Mouse (Mus musculus): Measurements from ENCODE around the gene Znrd1. TPM values are rescaled to one million over a fixed set of nuclear protein-coding genes. Genes with fewer than 3 reads are reported as not detected.
"Not testable (repeated sequence)": the region's sequence is repeated elsewhere in the genome, so short reads cannot be mapped to it uniquely, and the experiment has no call there.

The Znrd1 gene
- polyA plus RNA-seq (2015; fragmentation: Nextera tagmentation; extraction: Ambion mirVana) = 92.3 and 95.3 TPM in 2 replicates

DNA sequence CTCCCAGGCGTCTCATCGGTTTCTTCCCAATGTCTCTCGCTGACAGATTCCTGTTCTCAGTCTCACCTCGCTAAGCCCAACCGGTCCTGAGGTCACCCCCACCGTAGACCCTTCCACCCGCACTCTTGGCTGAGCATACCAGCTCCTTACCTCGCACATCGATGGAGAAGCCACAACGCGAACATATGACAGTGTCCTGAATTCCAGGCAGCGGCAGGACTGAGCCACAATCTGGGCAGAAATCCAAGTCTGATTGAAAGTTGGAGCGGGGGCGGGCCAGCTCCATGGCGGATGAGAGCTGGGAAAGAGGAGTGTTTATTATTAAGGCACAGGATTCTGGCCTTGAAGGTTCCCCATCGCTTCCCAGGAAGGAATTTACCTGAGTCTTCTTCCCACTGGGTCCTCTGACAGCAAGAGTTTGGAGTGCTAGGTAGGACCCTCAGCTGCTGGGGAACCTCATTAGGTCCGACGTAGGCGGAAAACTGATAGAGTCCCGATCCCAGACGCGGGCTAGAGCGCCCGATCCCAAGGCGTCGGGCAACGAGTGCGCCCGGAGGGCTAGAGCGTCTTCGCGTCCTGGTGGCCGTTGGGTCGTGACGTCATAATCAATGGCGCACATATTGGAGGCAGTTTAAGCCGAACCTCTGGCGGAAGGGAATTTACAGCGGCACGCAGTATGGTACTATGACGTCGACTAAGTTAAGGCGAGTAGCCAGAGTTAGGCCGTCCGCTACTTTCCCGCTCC, at the start of gene Znrd1, which contains the start of gene Znrd1as:
Gene Znrd1, minus strand, starts transcription at position 561 of the 745 bp plus-strand sequence.
Gene Znrd1as, plus strand, starts transcription at position 594 of the 745 bp plus-strand sequence.
- Histone ChIP-seq H3K4me2 (peak within 1 kb of the TSS; percentile 83), H3K27ac (peak within 1 kb of the TSS; percentile 55), H3K4me1 (peaks cover 23% of the 10 kb centered on the region), H3K4me3 (peak within 1 kb of the TSS; percentile 56), H3K9me3 (replicated peaks) (no peaks in the 10 kb centered on the region), H3K27me3 (no peaks in the 10 kb centered on the region), H3K36me3 (ENCODE audit: poor library complexity, severe bottlenecking) (peaks cover 14% of the 10 kb centered on the region; the same call in 1 of the 2 replicates), H3K9ac (peak within 1 kb of the TSS; percentile 73)
- peak; percentile 99 for ATAC-seq
- under 1% methylated on average over 46 of the region's 46 CpGs for WGBS

DNA sequence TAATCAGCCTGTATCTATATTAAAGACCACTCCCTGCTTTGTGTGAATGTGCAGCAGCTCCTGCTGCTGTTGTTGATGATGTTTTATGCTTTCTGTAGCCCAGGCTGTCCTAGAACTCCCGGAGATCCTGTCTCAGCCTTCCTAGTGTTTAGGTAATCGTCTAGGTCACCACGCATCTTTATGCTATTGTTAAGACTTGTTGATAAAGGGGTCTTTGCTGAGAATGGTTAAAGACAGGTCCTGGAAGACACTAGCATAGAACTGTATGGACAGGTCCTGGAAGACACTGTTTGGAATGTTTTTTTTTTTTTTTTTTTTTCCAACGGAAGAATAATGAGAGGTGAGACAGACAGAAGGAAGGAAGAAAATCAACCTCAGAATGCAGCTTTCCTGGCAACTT, 45.0 kb upstream of the Znrd1 start:
- Histone ChIP-seq H3K9ac (peak overlapping the region; percentile 98), H3K4me3 (peak overlapping the region; percentile 83), H3K4me2 (peak overlapping the region; percentile 70), H3K9me3 (replicated peaks) (no peaks in the 10 kb centered on the region), H3K36me3 (ENCODE audit: poor library complexity, severe bottlenecking) (peaks cover 37% of the 10 kb centered on the region), H3K27ac (peak overlapping the region; percentile 96), H3K27me3 (no peaks in the 10 kb centered on the region), H3K4me1 (peaks cover 18% of the 10 kb centered on the region)
- no peak; the same call in 1 of the 2 replicates for ATAC-seq
- WGBS = 31% methylated on average over 4 of the region's 4 CpGs

DNA sequence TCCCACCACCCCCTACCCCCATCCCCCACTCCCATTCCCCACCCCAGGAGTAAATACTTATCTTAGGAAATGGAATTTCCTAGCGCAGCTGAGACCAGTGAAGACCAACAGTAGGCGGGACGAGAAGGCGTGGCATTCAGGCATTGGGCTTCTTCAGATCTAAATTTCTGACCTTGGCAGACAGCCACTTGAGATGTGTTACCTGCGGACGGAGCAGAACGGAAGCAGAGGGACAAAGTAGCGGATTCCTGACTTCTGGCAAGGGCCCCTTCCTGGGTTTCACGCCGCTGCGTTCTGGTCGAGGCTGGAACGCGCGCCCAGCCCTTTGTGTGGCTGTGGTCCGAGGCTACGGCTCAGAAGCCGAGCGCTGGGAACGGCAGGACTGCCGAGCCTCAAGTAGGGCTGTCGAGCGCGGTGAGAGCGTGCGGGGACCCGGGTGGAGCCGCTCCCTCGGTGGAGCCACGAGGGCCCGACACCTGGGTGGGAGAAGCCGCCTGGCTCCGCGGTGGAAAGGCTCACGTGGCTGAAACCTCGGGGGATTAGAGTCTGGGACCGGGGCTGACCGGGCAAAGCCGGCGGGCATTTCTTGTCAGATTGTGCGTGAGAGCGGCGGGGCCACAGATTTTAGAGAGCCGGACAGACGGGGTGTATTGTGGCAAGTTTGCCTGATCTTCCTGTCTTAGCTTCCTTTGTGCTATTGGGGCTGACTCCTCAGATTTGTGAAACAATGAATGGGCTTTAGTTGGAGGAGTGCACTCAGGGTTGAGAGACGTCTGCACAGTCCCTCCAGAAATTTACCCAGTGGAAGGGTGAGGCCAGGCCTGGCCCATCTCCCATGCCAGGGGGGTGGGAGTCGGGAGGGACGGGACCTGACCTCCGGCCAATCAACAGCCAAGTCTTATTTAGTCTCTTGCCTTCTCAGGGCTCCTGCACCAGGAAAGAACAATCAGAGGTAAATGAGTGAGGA, 44.3 kb upstream of the Znrd1 start:
- peaks cover 29% of the 10 kb centered on the region for H3K36me3 ChIP-seq (ENCODE audit: poor library complexity, severe bottlenecking)
- H3K4me2 ChIP-seq = peak overlapping the region; percentile 70
- peaks cover 18% of the 10 kb centered on the region for H3K4me1 ChIP-seq
- under 1% methylated on average over 49 of the region's 49 CpGs for WGBS
- peak; percentile 90 for ATAC-seq
- peak overlapping the region; percentile 83 for H3K4me3 ChIP-seq
- no peaks in the 10 kb centered on the region for H3K27me3 ChIP-seq
- H3K27ac ChIP-seq = peak overlapping the region; percentile 96
- peak overlapping the region; percentile 98 for H3K9ac ChIP-seq
- no peaks in the 10 kb centered on the region for H3K9me3 ChIP-seq (replicated peaks)

DNA sequence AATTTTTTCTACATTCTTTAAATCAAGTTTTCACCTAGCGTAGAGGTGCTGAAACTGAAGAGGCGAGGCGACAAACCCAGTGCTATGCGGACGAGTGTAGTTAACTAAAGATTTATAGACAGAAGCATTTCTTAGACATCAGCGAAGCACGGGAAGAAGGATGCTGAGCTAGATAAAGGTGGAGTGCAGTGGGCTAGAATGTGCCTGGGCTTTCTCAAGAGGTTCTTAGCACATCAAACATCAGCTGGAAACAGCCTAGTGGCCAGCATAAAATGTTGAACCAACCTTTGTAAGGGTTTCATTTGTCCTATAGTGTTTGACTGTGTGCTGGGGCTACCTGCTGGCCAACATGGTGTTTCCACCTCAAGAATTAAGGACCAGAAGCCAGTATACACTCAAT, 42.5 kb upstream of the Znrd1 start, which contains the start of gene Zfp57:
Gene Zfp57, plus strand, starts transcription at position 301 of the 400 bp plus-strand sequence.
- Histone ChIP-seq H3K9ac (no peak within 1 kb of the TSS), H3K4me3 (peak within 1 kb of the TSS; percentile 83; the same call in 1 of the 2 replicates), H3K9me3 (replicated peaks) (no peaks in the 10 kb centered on the region), H3K27ac (no peak within 1 kb of the TSS), H3K4me2 (peak within 1 kb of the TSS; percentile 70), H3K4me1 (peaks cover 14% of the 10 kb centered on the region), H3K27me3 (no peaks in the 10 kb centered on the region), H3K36me3 (ENCODE audit: poor library complexity, severe bottlenecking) (peaks cover 12% of the 10 kb centered on the region)
- no peak for ATAC-seq
- WGBS = 95% methylated on average over 7 of the region's 7 CpGs

- ATAC-seq = no peak
- Histone ChIP-seq H3K4me1 (no peaks in the 10 kb centered on the region), H3K4me2 (no peak overlapping the region), H3K4me3 (no peak overlapping the region), H3K27ac (no peak overlapping the region), H3K27me3 (no peaks in the 10 kb centered on the region), H3K9ac (no peak overlapping the region), H3K36me3 (ENCODE audit: poor library complexity, severe bottlenecking) (no peaks in the 10 kb centered on the region), H3K9me3 (replicated peaks) (no peaks in the 10 kb centered on the region)
- WGBS = 75% methylated on average over 2 of the region's 2 CpGs
Observed at GRCm38 (mm10) chr17:36998477-36998876, 40.1 kb upstream of the Znrd1 start.

GRCm38 (mm10) chr17:36997033-36997735, 38.8 kb upstream of the Znrd1 start:
- Histone ChIP-seq H3K4me2 (no peak overlapping the region), H3K9ac (no peak overlapping the region), H3K27ac (no peak overlapping the region), H3K36me3 (ENCODE audit: poor library complexity, severe bottlenecking) (no peaks in the 10 kb centered on the region), H3K4me1 (no peaks in the 10 kb centered on the region), H3K9me3 (replicated peaks) (no peaks in the 10 kb centered on the region), H3K4me3 (no peak overlapping the region), H3K27me3 (no peaks in the 10 kb centered on the region)
- WGBS = 32% methylated on average over 7 of the region's 7 CpGs
- peak; percentile 57; the same call in 1 of the 2 replicates for ATAC-seq

DNA sequence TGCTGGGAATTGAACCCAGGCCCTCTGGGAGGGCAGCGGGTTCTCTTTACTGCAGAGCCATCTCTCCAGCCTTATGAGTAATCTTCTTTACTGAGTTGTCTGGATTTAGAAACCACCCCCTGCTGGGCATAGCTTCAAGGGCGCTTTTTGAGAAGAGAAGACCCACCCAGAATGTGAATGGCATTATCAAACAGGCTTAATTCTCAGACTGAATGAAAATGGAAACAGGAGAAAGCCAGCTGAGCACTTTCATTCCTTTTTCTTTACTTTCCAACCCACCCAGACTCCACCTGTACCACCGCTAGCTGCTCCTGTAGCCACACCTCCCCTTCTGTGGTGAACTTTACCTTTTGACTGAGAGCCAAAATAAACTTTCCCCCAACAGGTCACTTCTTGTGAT, 37.1 kb upstream of the Znrd1 start:
- Histone ChIP-seq H3K36me3 (ENCODE audit: poor library complexity, severe bottlenecking) (no peaks in the 10 kb centered on the region), H3K4me2 (no peak overlapping the region), H3K9ac (no peak overlapping the region), H3K9me3 (replicated peaks) (no peaks in the 10 kb centered on the region), H3K4me3 (no peak overlapping the region), H3K27me3 (no peaks in the 10 kb centered on the region), H3K27ac (no peak overlapping the region), H3K4me1 (no peaks in the 10 kb centered on the region)
- WGBS = 48% methylated on average over 3 of the region's 3 CpGs
- ATAC-seq = no peak

DNA sequence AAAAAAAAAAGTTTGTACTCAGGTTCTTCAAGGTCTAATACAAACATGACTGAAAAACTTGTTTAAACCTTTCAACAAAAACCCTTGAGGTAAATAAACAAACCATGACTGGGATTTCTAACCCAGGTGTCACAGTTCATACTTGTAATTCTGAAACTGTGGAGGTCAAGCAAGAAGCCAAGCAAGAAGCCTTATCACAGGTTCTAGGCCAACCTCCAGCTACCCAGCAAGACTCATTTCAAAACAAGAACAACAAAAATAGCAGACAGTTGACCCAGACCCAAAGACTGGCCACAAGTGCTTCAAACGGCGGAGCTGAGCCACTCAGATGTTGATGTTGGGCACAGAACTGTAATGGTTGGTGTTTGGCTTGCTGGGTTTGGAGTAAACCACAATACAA, 36.2 kb upstream of the Znrd1 start:
- Histone ChIP-seq H3K9me3 (replicated peaks) (no peaks in the 10 kb centered on the region), H3K9ac (no peak overlapping the region), H3K27ac (no peak overlapping the region), H3K4me1 (no peaks in the 10 kb centered on the region), H3K27me3 (peaks cover 5% of the 10 kb centered on the region), H3K36me3 (ENCODE audit: poor library complexity, severe bottlenecking) (no peaks in the 10 kb centered on the region), H3K4me2 (no peak overlapping the region), H3K4me3 (no peak overlapping the region)
- ATAC-seq = no peak
- 87% methylated on average over 2 of the region's 2 CpGs for WGBS

GRCm38 (mm10) chr17:36993770-36994325, 35.5 kb upstream of the Znrd1 start:
- H3K4me2 ChIP-seq = no peak overlapping the region
- no peak for ATAC-seq
- no peaks in the 10 kb centered on the region for H3K36me3 ChIP-seq (ENCODE audit: poor library complexity, severe bottlenecking)
- H3K4me3 ChIP-seq = no peak overlapping the region
- no peak overlapping the region for H3K27ac ChIP-seq
- no peak overlapping the region for H3K9ac ChIP-seq
- H3K9me3 ChIP-seq (replicated peaks) = no peaks in the 10 kb centered on the region
- WGBS = 86% methylated on average over 4 of the region's 4 CpGs
- peaks cover 12% of the 10 kb centered on the region for H3K27me3 ChIP-seq
- no peaks in the 10 kb centered on the region for H3K4me1 ChIP-seq

DNA sequence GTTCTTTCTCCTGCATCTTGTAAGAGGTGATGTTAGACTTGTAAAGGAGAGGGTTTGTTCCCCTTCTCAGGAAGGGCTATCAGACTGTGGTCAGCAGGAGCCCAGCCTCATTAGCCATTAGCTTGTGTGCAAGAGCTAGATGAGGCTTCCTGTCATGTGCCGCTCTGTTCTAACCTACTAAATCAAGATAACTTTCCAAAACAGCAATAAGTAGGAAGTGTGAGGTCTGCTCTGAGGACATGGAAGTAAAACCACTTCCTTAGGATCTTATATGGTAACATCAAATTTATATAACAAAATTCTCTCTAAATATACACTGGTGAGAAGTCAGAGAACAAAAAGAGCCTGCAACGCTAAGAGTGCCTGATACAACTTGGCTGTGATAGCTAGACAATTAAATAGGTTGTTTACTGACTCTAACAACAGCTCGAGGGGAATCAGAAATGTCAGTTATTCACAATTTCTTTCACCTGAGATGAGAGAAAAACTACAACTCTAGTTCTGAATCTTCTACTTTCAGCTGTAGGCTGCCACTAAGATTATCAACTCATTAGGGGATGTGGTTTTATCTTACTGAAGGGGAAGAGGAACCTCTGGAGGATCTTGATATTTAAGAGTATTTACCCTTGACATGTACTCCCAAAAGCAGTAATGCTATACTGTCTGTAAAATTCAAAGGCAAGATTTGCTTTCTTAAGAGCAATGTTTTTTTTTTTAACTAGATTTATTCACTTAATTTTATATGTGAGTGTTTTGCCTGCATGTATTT, 34.2 kb upstream of the Znrd1 start:
- Histone ChIP-seq H3K9me3 (replicated peaks) (no peaks in the 10 kb centered on the region), H3K36me3 (ENCODE audit: poor library complexity, severe bottlenecking) (no peaks in the 10 kb centered on the region), H3K9ac (no peak overlapping the region), H3K27me3 (peaks cover 25% of the 10 kb centered on the region), H3K27ac (no peak overlapping the region), H3K4me2 (no peak overlapping the region), H3K4me3 (no peak overlapping the region), H3K4me1 (no peaks in the 10 kb centered on the region)
- 75% methylated on average over 3 of the region's 3 CpGs for WGBS
- no peak for ATAC-seq

DNA sequence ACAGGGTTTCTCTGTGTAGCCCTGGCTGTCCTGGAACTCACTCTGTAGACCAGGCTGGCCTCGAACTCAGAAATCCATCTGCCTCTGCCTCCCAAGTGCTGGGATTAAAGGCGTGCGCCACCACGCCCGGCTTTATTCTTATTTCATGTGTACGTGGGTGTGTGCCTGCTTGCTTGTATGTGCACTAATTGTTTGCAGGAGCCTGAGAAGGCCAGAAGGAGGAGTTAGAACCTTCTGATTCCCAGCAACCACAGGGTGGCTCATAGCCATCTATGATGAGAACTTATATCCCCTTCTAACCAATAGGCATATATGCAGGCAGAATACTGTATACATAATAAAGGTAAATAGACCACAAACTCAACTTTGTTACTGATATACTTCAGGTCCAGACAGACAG, 32.3 kb upstream of the Znrd1 start:
- ATAC-seq; H3K36me3 ChIP-seq (ENCODE audit: poor library complexity, severe bottlenecking): not testable (repeated sequence)

More for the DNA sequence above, 32.3 kb upstream of the Znrd1 start:
- not testable (repeated sequence) for H3K9me3 ChIP-seq (replicated peaks); H3K27ac ChIP-seq; H3K4me2 ChIP-seq; H3K9ac ChIP-seq; H3K4me3 ChIP-seq; H3K4me1 ChIP-seq
- peaks cover 29% of the 10 kb centered on the region for H3K27me3 ChIP-seq
- 93% methylated on average over 6 of the region's 6 CpGs for WGBS

All from forebrain, embryonic 13.5 days (tissue).